Mouse (Mus musculus): ENCODE measurements at regions not wholly inside any gene's neighbourhood (a gene's known extent, or its start where the extent isn't known, plus 50 kb on each side); places are given as distances from the start of the nearest gene placed in this dataset.
A peak's percentile ranks its signal among the peaks of the same experiment; 100 is the strongest.

- Histone ChIP-seq H3K9ac (ENCODE audit: low read depth, low read length) (no peak overlapping the region), H3K4me3 (ENCODE audit: low read depth, low read length) (no peak overlapping the region), H3K4me1 (ENCODE audit: control insufficient read depth, insufficient read depth, low read length) (peaks cover 19% of the 10 kb centered on the region), H3K4me2 (ENCODE audit: low read depth, low read length) (no peak overlapping the region), H3K36me3 (ENCODE audit: control insufficient read depth, insufficient read depth, low read length) (peaks cover 54% of the 10 kb centered on the region), H3K9me3 (ENCODE audit: control insufficient read depth, low read length) (no peaks in the 10 kb centered on the region), H3K27me3 (replicated peaks; ENCODE audit: control insufficient read depth, insufficient read depth, low read length) (no peaks in the 10 kb centered on the region), H3K27ac (replicated peaks; ENCODE audit: low read depth, low read length) (peak overlapping the region; percentile 13; the same call in 1 of the 2 replicates)
- ATAC-seq (ENCODE audit: low read depth) (no peak), DNase-seq (ENCODE audit: low spot score) (peak; percentile 65)
- WGBS, result 38% methylated on average over 15 of the region's 15 CpGs
Measured at GRCm38 (mm10) chr12:109745731-109746484, 145.8 kb upstream of the Rtl1 start.

- 74% methylated on average over 5 of the region's 5 CpGs for WGBS
- no peak for ATAC-seq (ENCODE audit: low read depth)
- Histone ChIP-seq H3K27me3 (replicated peaks; ENCODE audit: control insufficient read depth, insufficient read depth, low read length) (no peaks in the 10 kb centered on the region), H3K4me3 (ENCODE audit: low read depth, low read length) (no peak overlapping the region), H3K27ac (replicated peaks; ENCODE audit: low read depth, low read length) (no peak overlapping the region), H3K9ac (ENCODE audit: low read depth, low read length) (no peak overlapping the region), H3K36me3 (ENCODE audit: control insufficient read depth, insufficient read depth, low read length) (peaks cover 47% of the 10 kb centered on the region), H3K9me3 (ENCODE audit: control insufficient read depth, low read length) (no peaks in the 10 kb centered on the region), H3K4me1 (ENCODE audit: control insufficient read depth, insufficient read depth, low read length) (peaks cover 19% of the 10 kb centered on the region), H3K4me2 (ENCODE audit: low read depth, low read length) (no peak overlapping the region)
- DNase-seq (ENCODE audit: low spot score), result no peak
Measured at GRCm38 (mm10) chr12:109747201-109747600, 147.1 kb upstream of the Rtl1 start.

GRCm38 (mm10) chr12:109747776-109748175 is 147.6 kb upstream of the Rtl1 start:
- Histone ChIP-seq H3K27ac (replicated peaks; ENCODE audit: low read depth, low read length) (no peak overlapping the region; the same call in 1 of the 2 replicates), H3K4me2 (ENCODE audit: low read depth, low read length) (no peak overlapping the region), H3K4me1 (ENCODE audit: control insufficient read depth, insufficient read depth, low read length) (peaks cover 19% of the 10 kb centered on the region), H3K36me3 (ENCODE audit: control insufficient read depth, insufficient read depth, low read length) (peaks cover 41% of the 10 kb centered on the region), H3K27me3 (replicated peaks; ENCODE audit: control insufficient read depth, insufficient read depth, low read length) (no peaks in the 10 kb centered on the region), H3K9ac (ENCODE audit: low read depth, low read length) (no peak overlapping the region), H3K9me3 (ENCODE audit: control insufficient read depth, low read length) (no peaks in the 10 kb centered on the region), H3K4me3 (ENCODE audit: low read depth, low read length) (no peak overlapping the region)
- 75% methylated on average over 13 of the region's 13 CpGs for whole genome bisulfite sequencing
- no peak for DNase-seq (ENCODE audit: low spot score)
- ATAC-seq (ENCODE audit: low read depth), result no peak

DNA sequence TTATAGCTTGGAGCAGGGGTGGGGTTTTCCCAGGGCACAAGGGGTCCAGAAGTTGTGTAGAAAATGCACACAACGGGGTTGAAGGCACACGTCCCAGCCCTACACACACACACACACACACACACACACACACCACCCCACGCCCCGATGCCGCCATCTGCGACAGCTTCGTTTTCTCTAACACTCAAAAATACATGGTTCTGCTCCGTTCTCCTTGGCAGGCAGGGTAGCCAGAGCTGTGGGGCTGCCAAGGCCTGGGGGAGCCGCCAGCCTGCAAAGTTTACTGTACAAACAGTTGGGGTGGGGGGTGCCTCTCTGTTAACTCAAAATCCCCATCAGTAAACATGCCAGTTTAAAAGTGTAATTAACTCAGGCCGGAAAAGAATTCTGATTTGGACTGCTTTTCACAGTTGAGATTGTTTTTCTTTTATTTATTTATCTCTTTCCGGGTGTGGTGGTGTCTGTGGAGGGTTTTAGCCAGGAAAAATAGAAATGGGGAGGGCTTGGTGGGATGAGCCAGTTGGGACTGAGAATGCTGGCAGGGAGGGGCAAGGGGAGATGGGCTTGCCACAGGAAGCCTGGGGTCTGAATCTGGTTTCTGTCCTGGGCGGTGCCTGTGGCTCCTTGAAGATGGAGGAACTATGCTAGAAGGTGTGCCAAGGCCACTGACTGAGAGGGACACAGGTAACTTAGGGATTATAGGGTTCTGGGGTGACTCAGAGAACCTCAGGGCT is 148.4 kb upstream of the Rtl1 start:
- Histone ChIP-seq H3K4me3 (ENCODE audit: low read depth, low read length) (no peak overlapping the region), H3K27me3 (replicated peaks; ENCODE audit: control insufficient read depth, insufficient read depth, low read length) (no peaks in the 10 kb centered on the region), H3K4me1 (ENCODE audit: control insufficient read depth, insufficient read depth, low read length) (peaks cover 19% of the 10 kb centered on the region), H3K9ac (ENCODE audit: low read depth, low read length) (no peak overlapping the region), H3K27ac (replicated peaks; ENCODE audit: low read depth, low read length) (peak overlapping the region; percentile 40; the same call in 1 of the 2 replicates), H3K9me3 (ENCODE audit: control insufficient read depth, low read length) (no peaks in the 10 kb centered on the region), H3K36me3 (ENCODE audit: control insufficient read depth, insufficient read depth, low read length) (peaks cover 34% of the 10 kb centered on the region), H3K4me2 (ENCODE audit: low read depth, low read length) (no peak overlapping the region)
- peak; percentile 34 for DNase-seq (ENCODE audit: low spot score)
- no peak for ATAC-seq (ENCODE audit: low read depth)
- 64% methylated on average over 12 of the region's 12 CpGs for WGBS

GRCm38 (mm10) chr12:109749256-109749655 is 149.1 kb upstream of the Rtl1 start:
- 23% methylated on average over 2 of the region's 2 CpGs for WGBS
- ATAC-seq (ENCODE audit: low read depth), result peak; percentile 13; the same call in 1 of the 2 replicates
- DNase-seq (ENCODE audit: low spot score), result peak; percentile 23
- no peaks in the 10 kb centered on the region for H3K27me3 ChIP-seq (replicated peaks; ENCODE audit: control insufficient read depth, insufficient read depth, low read length)
- peaks cover 19% of the 10 kb centered on the region for H3K4me1 ChIP-seq (ENCODE audit: control insufficient read depth, insufficient read depth, low read length)
- H3K9me3 ChIP-seq (ENCODE audit: control insufficient read depth, low read length), result no peaks in the 10 kb centered on the region
- H3K27ac ChIP-seq (replicated peaks; ENCODE audit: low read depth, low read length), result peak overlapping the region; percentile 40
- peaks cover 26% of the 10 kb centered on the region for H3K36me3 ChIP-seq (ENCODE audit: control insufficient read depth, insufficient read depth, low read length)
- H3K4me2 ChIP-seq (ENCODE audit: low read depth, low read length), result peak overlapping the region; percentile 44
- peak overlapping the region; percentile 15; the same call in 1 of the 2 replicates for H3K4me3 ChIP-seq (ENCODE audit: low read depth, low read length)
- 0 out of 2 replicates have a peak overlapping the region, but pooled peaks have one; percentile 5 for H3K9ac ChIP-seq (ENCODE audit: low read depth, low read length)

DNA sequence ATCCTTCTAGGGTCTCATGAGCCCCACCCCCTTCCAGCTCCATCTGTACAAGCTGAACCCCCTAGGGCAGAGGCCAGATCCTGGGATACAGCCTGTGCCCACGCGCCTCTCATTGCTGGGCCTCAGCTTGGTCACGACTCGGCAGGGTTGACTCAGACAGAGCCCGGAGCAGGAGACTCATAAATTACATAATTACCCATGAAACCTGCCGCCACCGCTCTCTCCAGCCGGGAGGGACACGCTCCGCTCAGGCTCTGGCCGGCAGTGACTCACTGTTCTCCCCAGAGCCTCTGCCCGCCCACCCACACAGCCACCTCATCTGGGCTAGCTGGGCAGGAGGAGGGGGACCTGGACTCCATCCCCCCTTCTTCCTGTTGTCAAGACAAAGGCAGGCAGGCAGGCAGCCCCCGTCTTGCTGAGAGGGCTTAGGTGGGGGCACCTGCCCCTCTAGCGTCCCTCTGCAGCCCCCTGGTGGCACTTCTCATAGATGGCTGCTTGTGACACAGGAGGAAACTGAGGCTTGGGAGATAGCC is 149.6 kb upstream of the Rtl1 start:
- DNase-seq (ENCODE audit: low spot score) (peak; percentile 76), ATAC-seq (ENCODE audit: low read depth) (peak; percentile 73)
- H3K27me3 ChIP-seq (replicated peaks; ENCODE audit: control insufficient read depth, insufficient read depth, low read length), result no peaks in the 10 kb centered on the region
- peak overlapping the region; percentile 44 for H3K4me2 ChIP-seq (ENCODE audit: low read depth, low read length)
- peak overlapping the region; percentile 40; the same call in 1 of the 2 replicates for H3K27ac ChIP-seq (replicated peaks; ENCODE audit: low read depth, low read length)
- no peaks in the 10 kb centered on the region for H3K9me3 ChIP-seq (ENCODE audit: control insufficient read depth, low read length)
- H3K4me1 ChIP-seq (ENCODE audit: control insufficient read depth, insufficient read depth, low read length), result peaks cover 19% of the 10 kb centered on the region
- peak overlapping the region; percentile 5; the same call in 1 of the 2 replicates for H3K9ac ChIP-seq (ENCODE audit: low read depth, low read length)
- peaks cover 24% of the 10 kb centered on the region for H3K36me3 ChIP-seq (ENCODE audit: control insufficient read depth, insufficient read depth, low read length)
- H3K4me3 ChIP-seq (ENCODE audit: low read depth, low read length), result peak overlapping the region; percentile 15
- WGBS, result 3% methylated on average over 14 of the region's 14 CpGs

DNA sequence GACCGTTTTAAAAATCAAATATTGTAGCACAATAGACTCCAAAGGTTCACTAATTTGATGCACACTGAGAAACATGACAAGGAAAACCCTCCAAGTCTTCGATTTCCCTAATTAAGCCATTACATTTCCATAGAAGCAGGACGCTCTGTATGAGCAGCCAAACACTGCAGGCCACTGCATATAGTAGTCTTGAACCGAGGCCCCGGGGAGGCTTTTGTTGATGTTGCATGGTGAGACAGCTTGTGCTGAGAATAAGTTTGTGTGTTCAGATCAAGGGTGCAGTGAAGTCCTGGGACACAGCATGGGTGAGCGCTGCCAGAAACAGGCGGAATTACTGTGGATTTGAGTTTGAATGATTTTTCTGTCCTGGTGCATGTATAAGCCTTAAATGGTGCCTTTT is 154.9 kb upstream of the Rtl1 start:
- WGBS, result 83% methylated on average over 7 of the region's 7 CpGs
- ATAC-seq (ENCODE audit: low read depth), result no peak
- H3K4me2 ChIP-seq (ENCODE audit: low read depth, low read length), result no peak overlapping the region

DNA sequence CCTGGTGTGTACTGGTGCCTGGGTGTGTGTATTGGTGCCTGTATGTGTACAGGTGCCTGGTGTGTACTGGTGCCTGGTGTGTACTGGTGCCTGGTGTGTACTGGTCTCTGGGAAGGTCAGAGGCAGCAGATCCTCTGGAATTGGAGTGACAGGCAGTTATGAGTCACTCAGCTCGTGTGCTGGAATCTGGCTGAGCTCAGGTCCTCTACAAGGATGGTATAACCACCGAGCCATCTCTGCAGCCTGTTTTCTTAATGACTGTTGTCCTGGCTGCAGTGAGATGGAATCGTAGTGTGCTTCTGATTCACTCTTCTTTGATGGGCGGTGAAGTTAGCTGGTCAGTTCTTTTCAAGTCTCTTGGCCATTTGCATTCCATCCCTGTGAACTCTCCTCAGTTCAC is 164.2 kb upstream of the Rtl1 start:
- Histone ChIP-seq H3K27me3 (replicated peaks; ENCODE audit: control insufficient read depth, insufficient read depth, low read length) (no peaks in the 10 kb centered on the region), H3K9me3 (ENCODE audit: control insufficient read depth, low read length) (no peaks in the 10 kb centered on the region), H3K9ac (ENCODE audit: low read depth, low read length) (no peak overlapping the region), H3K4me3 (ENCODE audit: low read depth, low read length) (no peak overlapping the region), H3K36me3 (ENCODE audit: control insufficient read depth, insufficient read depth, low read length) (no peaks in the 10 kb centered on the region), H3K4me2 (ENCODE audit: low read depth, low read length) (no peak overlapping the region), H3K27ac (replicated peaks; ENCODE audit: low read depth, low read length) (no peak overlapping the region), H3K4me1 (ENCODE audit: control insufficient read depth, insufficient read depth, low read length) (no peaks in the 10 kb centered on the region)
- ATAC-seq (ENCODE audit: low read depth) (no peak), DNase-seq (ENCODE audit: low spot score) (no peak)
- 75% methylated on average over 4 of the region's 4 CpGs for WGBS

More for the DNA sequence above, 154.9 kb upstream of the Rtl1 start:
- Histone ChIP-seq H3K36me3 (ENCODE audit: control insufficient read depth, insufficient read depth, low read length) (no peaks in the 10 kb centered on the region), H3K4me1 (ENCODE audit: control insufficient read depth, insufficient read depth, low read length) (no peaks in the 10 kb centered on the region), H3K27me3 (replicated peaks; ENCODE audit: control insufficient read depth, insufficient read depth, low read length) (no peaks in the 10 kb centered on the region), H3K4me3 (ENCODE audit: low read depth, low read length) (no peak overlapping the region), H3K27ac (replicated peaks; ENCODE audit: low read depth, low read length) (no peak overlapping the region), H3K9ac (ENCODE audit: low read depth, low read length) (no peak overlapping the region), H3K9me3 (ENCODE audit: control insufficient read depth, low read length) (no peaks in the 10 kb centered on the region)
- DNase-seq (ENCODE audit: low spot score), result no peak
